Mouse (Mus musculus): ENCODE measurements around the gene Zfp398.

DNA sequence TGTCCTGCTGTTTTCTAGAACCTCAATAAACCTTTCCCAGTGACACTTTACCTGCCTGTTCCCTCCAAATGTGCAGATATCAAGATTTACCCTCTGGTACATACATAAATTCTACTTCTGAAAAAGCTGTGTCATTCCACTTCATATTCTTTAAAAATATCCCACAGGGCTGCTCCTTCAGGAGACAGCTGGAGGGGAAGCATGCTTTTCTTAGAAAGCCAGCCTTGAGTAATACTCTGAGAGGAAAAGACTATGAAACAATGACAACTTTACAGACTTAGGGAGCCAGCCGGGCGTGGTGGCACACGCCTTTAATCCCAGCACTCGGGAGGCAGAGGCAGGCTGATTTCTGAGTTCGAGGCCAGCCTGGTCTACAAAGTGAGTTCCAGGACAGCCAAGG lies 26.9 kb upstream of the Zfp398 start:
- no peak for TF ChIP-seq POLR2A (IDR thresholded peaks at IDR 0.05; ENCODE audit: control insufficient read depth, extremely low read depth, insufficient read depth, low read length, poor library complexity)
- TF ChIP-seq CTCF (IDR thresholded peaks at IDR 0.05; ENCODE audit: borderline replicate concordance, control insufficient read depth, extremely low read depth, insufficient read depth, low read length, poor library complexity), result no peak

Data from thymus, adult 2 months (tissue).